Mouse (Mus musculus): Measurements from ENCODE around the gene Cttnbp2nl. TPM values are rescaled to one million over a fixed set of nuclear protein-coding genes. Genes with fewer than 3 reads are reported as not detected.

Gene Cttnbp2nl
- polyA plus RNA-seq, 1 experiment from 2014 or later, result 40.2 TPM

- Histone ChIP-seq H3K27ac (replicated peaks; ENCODE audit: low read depth, low read length) (no peak overlapping the region), H3K4me1 (ENCODE audit: control insufficient read depth, insufficient read depth, low read length) (peaks cover 3% of the 10 kb centered on the region; the same call in 1 of the 2 replicates), H3K9ac (ENCODE audit: low read length) (no peak overlapping the region), H3K4me3 (ENCODE audit: low read depth, low read length) (no peak overlapping the region), H3K4me2 (ENCODE audit: low read depth, severe bottlenecking) (no peak overlapping the region), H3K36me3 (ENCODE audit: control insufficient read depth, insufficient read depth, low read length) (no peaks in the 10 kb centered on the region), H3K9me3 (ENCODE audit: control insufficient read depth, low read length) (no peaks in the 10 kb centered on the region), H3K27me3 (ENCODE audit: control insufficient read depth, insufficient read depth, low read length) (no peaks in the 10 kb centered on the region)
- DNase-seq (ENCODE audit: low spot score) (no peak), ATAC-seq (ENCODE audit: insufficient number of reproducible peaks, low FRiP score, low TSS enrichment, low read depth) (no peak)
- 93% methylated on average over 7 of the region's 7 CpGs for WGBS
Observed at GRCm38 (mm10) chr3:105090147-105090546, 37.2 kb upstream of the Cttnbp2nl start.

GRCm38 (mm10) chr3:105088638-105089037 is 35.7 kb upstream of the Cttnbp2nl start:
- H3K4me3 ChIP-seq (ENCODE audit: low read depth, low read length), result no peak overlapping the region
- H3K9ac ChIP-seq (ENCODE audit: low read length), result no peak overlapping the region
- peaks cover 3% of the 10 kb centered on the region; the same call in 1 of the 2 replicates for H3K4me1 ChIP-seq (ENCODE audit: control insufficient read depth, insufficient read depth, low read length)
- no peak overlapping the region for H3K4me2 ChIP-seq (ENCODE audit: low read depth, severe bottlenecking)
- no peaks in the 10 kb centered on the region for H3K36me3 ChIP-seq (ENCODE audit: control insufficient read depth, insufficient read depth, low read length)
- ATAC-seq (ENCODE audit: insufficient number of reproducible peaks, low FRiP score, low TSS enrichment, low read depth) (no peak), DNase-seq (ENCODE audit: low spot score) (no peak)
- H3K27ac ChIP-seq (replicated peaks; ENCODE audit: low read depth, low read length), result no peak overlapping the region
- 80% methylated on average over 2 of the region's 2 CpGs for WGBS
- H3K9me3 ChIP-seq (ENCODE audit: control insufficient read depth, low read length), result no peaks in the 10 kb centered on the region
- H3K27me3 ChIP-seq (ENCODE audit: control insufficient read depth, insufficient read depth, low read length), result no peaks in the 10 kb centered on the region

GRCm38 (mm10) chr3:105087344-105087743 is 34.4 kb upstream of the Cttnbp2nl start:
- no peak for DNase-seq (ENCODE audit: low spot score)
- H3K9me3 ChIP-seq (ENCODE audit: control insufficient read depth, low read length), result no peaks in the 10 kb centered on the region
- H3K4me2 ChIP-seq (ENCODE audit: low read depth, severe bottlenecking), result no peak overlapping the region
- no peak overlapping the region for H3K27ac ChIP-seq (replicated peaks; ENCODE audit: low read depth, low read length)
- ATAC-seq (ENCODE audit: insufficient number of reproducible peaks, low FRiP score, low TSS enrichment, low read depth), result no peak
- WGBS, result 35% methylated on average over 3 of the region's 3 CpGs
- no peaks in the 10 kb centered on the region for H3K27me3 ChIP-seq (ENCODE audit: control insufficient read depth, insufficient read depth, low read length)
- H3K4me3 ChIP-seq (ENCODE audit: low read depth, low read length), result no peak overlapping the region
- peaks cover 3% of the 10 kb centered on the region; the same call in 1 of the 2 replicates for H3K4me1 ChIP-seq (ENCODE audit: control insufficient read depth, insufficient read depth, low read length)
- no peak overlapping the region for H3K9ac ChIP-seq (ENCODE audit: low read length)
- H3K36me3 ChIP-seq (ENCODE audit: control insufficient read depth, insufficient read depth, low read length), result no peaks in the 10 kb centered on the region

- H3K27me3 ChIP-seq (ENCODE audit: control insufficient read depth, insufficient read depth, low read length), result no peaks in the 10 kb centered on the region
- ATAC-seq (ENCODE audit: insufficient number of reproducible peaks, low FRiP score, low TSS enrichment, low read depth), result peak; percentile 81
Observed at GRCm38 (mm10) chr3:105078231-105078826, 25.4 kb upstream of the Cttnbp2nl start.

GRCm38 (mm10) chr3:105075796-105076195 is 22.9 kb upstream of the Cttnbp2nl start:
- Histone ChIP-seq H3K4me2 (ENCODE audit: low read depth, severe bottlenecking) (no peak overlapping the region), H3K9me3 (ENCODE audit: control insufficient read depth, low read length) (no peaks in the 10 kb centered on the region), H3K4me1 (ENCODE audit: control insufficient read depth, insufficient read depth, low read length) (peaks cover under 1% of the 10 kb centered on the region; the same call in 1 of the 2 replicates), H3K9ac (ENCODE audit: low read length) (no peak overlapping the region), H3K27ac (replicated peaks; ENCODE audit: low read depth, low read length) (no peak overlapping the region), H3K36me3 (ENCODE audit: control insufficient read depth, insufficient read depth, low read length) (no peaks in the 10 kb centered on the region), H3K4me3 (ENCODE audit: low read depth, low read length) (no peak overlapping the region), H3K27me3 (ENCODE audit: control insufficient read depth, insufficient read depth, low read length) (no peaks in the 10 kb centered on the region)
- 92% methylated on average over 5 of the region's 5 CpGs for WGBS
- ATAC-seq (ENCODE audit: insufficient number of reproducible peaks, low FRiP score, low TSS enrichment, low read depth), result no peak
- DNase-seq (ENCODE audit: low spot score), result no peak

More at GRCm38 (mm10) chr3:105078231-105078826, 25.4 kb upstream of the Cttnbp2nl start:
- no peak overlapping the region for H3K9ac ChIP-seq (ENCODE audit: low read length)
- DNase-seq (ENCODE audit: low spot score), result peak; percentile 89
- H3K27ac ChIP-seq (replicated peaks; ENCODE audit: low read depth, low read length), result no peak overlapping the region
- H3K36me3 ChIP-seq (ENCODE audit: control insufficient read depth, insufficient read depth, low read length), result no peaks in the 10 kb centered on the region
- H3K4me3 ChIP-seq (ENCODE audit: low read depth, low read length), result no peak overlapping the region
- WGBS, result 23% methylated on average over 7 of the region's 7 CpGs
- no peak overlapping the region for H3K4me2 ChIP-seq (ENCODE audit: low read depth, severe bottlenecking)
- no peaks in the 10 kb centered on the region for H3K9me3 ChIP-seq (ENCODE audit: control insufficient read depth, low read length)
- no peaks in the 10 kb centered on the region; the same call in 1 of the 2 replicates for H3K4me1 ChIP-seq (ENCODE audit: control insufficient read depth, insufficient read depth, low read length)

- no peak for ATAC-seq (ENCODE audit: insufficient number of reproducible peaks, low FRiP score, low TSS enrichment, low read depth)
Observed at GRCm38 (mm10) chr3:105072536-105072935, 19.6 kb upstream of the Cttnbp2nl start.

GRCm38 (mm10) chr3:105071251-105071650 is 18.3 kb upstream of the Cttnbp2nl start:
- H3K4me1 ChIP-seq (ENCODE audit: control insufficient read depth, insufficient read depth, low read length), result peaks cover 7% of the 10 kb centered on the region; the same call in 1 of the 2 replicates
- no peak overlapping the region for H3K4me3 ChIP-seq (ENCODE audit: low read depth, low read length)
- H3K27ac ChIP-seq (replicated peaks; ENCODE audit: low read depth, low read length), result no peak overlapping the region
- ATAC-seq (ENCODE audit: insufficient number of reproducible peaks, low FRiP score, low TSS enrichment, low read depth), result no peak
- no peaks in the 10 kb centered on the region for H3K9me3 ChIP-seq (ENCODE audit: control insufficient read depth, low read length)
- DNase-seq (ENCODE audit: low spot score), result no peak
- H3K27me3 ChIP-seq (ENCODE audit: control insufficient read depth, insufficient read depth, low read length), result no peaks in the 10 kb centered on the region
- H3K36me3 ChIP-seq (ENCODE audit: control insufficient read depth, insufficient read depth, low read length), result no peaks in the 10 kb centered on the region
- no peak overlapping the region for H3K4me2 ChIP-seq (ENCODE audit: low read depth, severe bottlenecking)
- no peak overlapping the region for H3K9ac ChIP-seq (ENCODE audit: low read length)
- WGBS, result 90% methylated on average over 5 of the region's 5 CpGs

More at GRCm38 (mm10) chr3:105072536-105072935, 19.6 kb upstream of the Cttnbp2nl start:
- 88% methylated on average over 10 of the region's 10 CpGs for WGBS
- no peak overlapping the region for H3K4me3 ChIP-seq (ENCODE audit: low read depth, low read length)
- peaks cover 7% of the 10 kb centered on the region; the same call in 1 of the 2 replicates for H3K4me1 ChIP-seq (ENCODE audit: control insufficient read depth, insufficient read depth, low read length)
- H3K4me2 ChIP-seq (ENCODE audit: low read depth, severe bottlenecking), result no peak overlapping the region
- no peak for DNase-seq (ENCODE audit: low spot score)
- H3K36me3 ChIP-seq (ENCODE audit: control insufficient read depth, insufficient read depth, low read length), result no peaks in the 10 kb centered on the region
- H3K27ac ChIP-seq (replicated peaks; ENCODE audit: low read depth, low read length), result no peak overlapping the region
- H3K27me3 ChIP-seq (ENCODE audit: control insufficient read depth, insufficient read depth, low read length), result no peaks in the 10 kb centered on the region
- no peaks in the 10 kb centered on the region for H3K9me3 ChIP-seq (ENCODE audit: control insufficient read depth, low read length)
- H3K9ac ChIP-seq (ENCODE audit: low read length), result no peak overlapping the region

GRCm38 (mm10) chr3:105070553-105070952 is 17.6 kb upstream of the Cttnbp2nl start:
- peak overlapping the region; percentile 8; the same call in 1 of the 2 replicates for H3K4me2 ChIP-seq (ENCODE audit: low read depth, severe bottlenecking)
- H3K4me3 ChIP-seq (ENCODE audit: low read depth, low read length), result no peak overlapping the region
- peak overlapping the region; percentile 22; the same call in 1 of the 2 replicates for H3K27ac ChIP-seq (replicated peaks; ENCODE audit: low read depth, low read length)
- H3K36me3 ChIP-seq (ENCODE audit: control insufficient read depth, insufficient read depth, low read length), result no peaks in the 10 kb centered on the region
- no peak overlapping the region for H3K9ac ChIP-seq (ENCODE audit: low read length)
- peaks cover 7% of the 10 kb centered on the region; the same call in 1 of the 2 replicates for H3K4me1 ChIP-seq (ENCODE audit: control insufficient read depth, insufficient read depth, low read length)
- no peaks in the 10 kb centered on the region for H3K9me3 ChIP-seq (ENCODE audit: control insufficient read depth, low read length)
- no peak for ATAC-seq (ENCODE audit: insufficient number of reproducible peaks, low FRiP score, low TSS enrichment, low read depth)
- DNase-seq (ENCODE audit: low spot score), result peak; percentile 51
- WGBS, result 27% methylated on average over 8 of the region's 8 CpGs
- no peaks in the 10 kb centered on the region for H3K27me3 ChIP-seq (ENCODE audit: control insufficient read depth, insufficient read depth, low read length)
